Mouse (Mus musculus): ENCODE results near the gene Lsamp.
"Not testable (repeated sequence)": the region's sequence is repeated elsewhere in the genome, so short reads cannot be mapped to it uniquely, and the experiment has no call there.

Gene Lsamp

GRCm38 (mm10) chr16:40466596-40466995 is 482.4 kb downstream of the Lsamp start:
- intact Hi-C loops (cut with DNase I) = loop anchor here (5.0 kb wide), 2 partner anchors 501 to 776 kb away; no protein-coding TSS in a partner anchor

- intact Hi-C loops (cut with DNase I) = no loop called here
Observed at GRCm38 (mm10) chr16:40470946-40471345, 486.8 kb downstream of the Lsamp start.

- intact Hi-C loops (cut with DNase I) = no loop called here
Observed at GRCm38 (mm10) chr16:40471967-40472366, 487.8 kb downstream of the Lsamp start.

- intact Hi-C loops (cut with DNase I) = no loop called here
Observed at GRCm38 (mm10) chr16:40491606-40492005, 507.4 kb downstream of the Lsamp start.

GRCm38 (mm10) chr16:40504262-40504960 is 520.2 kb downstream of the Lsamp start:
- intact Hi-C loops (cut with DNase I) = no loop called here

GRCm38 (mm10) chr16:40509146-40510030 is 525.2 kb downstream of the Lsamp start:
- intact Hi-C loops (cut with DNase I) = no loop called here

- intact Hi-C loops (cut with DNase I) = no loop called here
Observed at GRCm38 (mm10) chr16:40536754-40537153, 552.6 kb downstream of the Lsamp start.

GRCm38 (mm10) chr16:40549663-40550062 is 565.5 kb downstream of the Lsamp start:
- intact Hi-C loops (cut with DNase I) = no loop called here

- intact Hi-C loops (cut with DNase I) = no loop called here
Observed at GRCm38 (mm10) chr16:40555608-40556007, 571.4 kb downstream of the Lsamp start.

GRCm38 (mm10) chr16:40557680-40558249 is 573.6 kb downstream of the Lsamp start:
- intact Hi-C loops (cut with DNase I) = no loop called here

GRCm38 (mm10) chr16:40567431-40567941 is 583.3 kb downstream of the Lsamp start:
- intact Hi-C loops (cut with DNase I) = no loop called here

GRCm38 (mm10) chr16:40572085-40572745 is 588.1 kb downstream of the Lsamp start:
- intact Hi-C loops (cut with DNase I) = no loop called here

- intact Hi-C loops (cut with DNase I) = no loop called here
Observed at GRCm38 (mm10) chr16:40582076-40582475, 597.9 kb downstream of the Lsamp start.

GRCm38 (mm10) chr16:40593161-40593560 is 609.0 kb downstream of the Lsamp start:
- intact Hi-C loops (cut with DNase I) = no loop called here

- intact Hi-C loops (cut with DNase I) = no loop called here
Observed at GRCm38 (mm10) chr16:40601431-40602387, 617.5 kb downstream of the Lsamp start.

- intact Hi-C loops (cut with DNase I) = no loop called here
Observed at GRCm38 (mm10) chr16:40607509-40607908, 623.3 kb downstream of the Lsamp start.

- intact Hi-C loops (cut with DNase I) = not testable (repeated sequence)
Observed at GRCm38 (mm10) chr16:40616697-40617096, 632.5 kb downstream of the Lsamp start.

GRCm38 (mm10) chr16:40621086-40621485 is 636.9 kb downstream of the Lsamp start:
- intact Hi-C loops (cut with DNase I) = not testable (repeated sequence)

- intact Hi-C loops (cut with DNase I) = no loop called here
Observed at GRCm38 (mm10) chr16:40627159-40627558, 643.0 kb downstream of the Lsamp start.

All from adrenal gland (tissue).